Mouse (Mus musculus) left cerebral cortex, postnatal 14 days (tissue): ENCODE measurements at regions not wholly inside any gene's neighbourhood (a gene's known extent, or its start where the extent isn't known, plus 50 kb on each side); places are given as distances from the start of the nearest gene placed in this dataset.

Experiments used
- DNase-seq, 2 experiments: peaks; one replicate each; pipeline ENCODE4 v3.0.0; 2021 to 2022; ENCODE audit warnings: low spot score in 2 of 2, mixed read lengths in 1 of 2
- intact Hi-C: fragments of 180-260 bp; cut with DNase I; formaldehyde crosslinking; loops from one replicate; pipeline ENCODE4 v1.15.1; 2025

GRCm38 (mm10) chr8:126837318-126838025 is 108.2 kb downstream of the Tomm20 start:
- intact Hi-C loops, result loop anchor here (5.0 kb wide), 3 partner anchors 80 to 245 kb away; partner anchors contain the start of gene Irf2bp2
- DNase-seq, result no peak

- intact Hi-C loops, result loop anchor here (5.0 kb wide), 3 partner anchors 78 to 243 kb away; partner anchors contain the start of gene Irf2bp2
- no peak for DNase-seq
Measured at GRCm38 (mm10) chr8:126835554-126835953, 110.1 kb downstream of the Tomm20 start.

GRCm38 (mm10) chr8:126833471-126834453 is 111.9 kb downstream of the Tomm20 start:
- intact Hi-C loops, result no loop called here

GRCm38 (mm10) chr8:126833006-126833405 is 112.6 kb downstream of the Tomm20 start:
- intact Hi-C loops, result no loop called here

More at GRCm38 (mm10) chr8:126833471-126834453, 111.9 kb downstream of the Tomm20 start:
- peak in 1 of 2 experiments; percentile 49 for DNase-seq

GRCm38 (mm10) chr8:126832163-126832978 is 113.3 kb downstream of the Tomm20 start:
- intact Hi-C loops, result no loop called here
- no peak for DNase-seq

More at GRCm38 (mm10) chr8:126833006-126833405, 112.6 kb downstream of the Tomm20 start:
- DNase-seq, result peak in 1 of 2 experiments; percentile 26

GRCm38 (mm10) chr8:126831312-126832162 is 114.1 kb downstream of the Tomm20 start:
- no peak for DNase-seq
- intact Hi-C loops, result no loop called here

- intact Hi-C loops, result no loop called here
- no peak for DNase-seq
Measured at GRCm38 (mm10) chr8:126830242-126830530, 115.5 kb downstream of the Tomm20 start.

- intact Hi-C loops, result no loop called here
- DNase-seq, result no peak
Measured at GRCm38 (mm10) chr8:126829376-126830241, 116.0 kb downstream of the Tomm20 start.

- intact Hi-C loops, result no loop called here
Measured at GRCm38 (mm10) chr8:126827681-126828383, 117.8 kb downstream of the Tomm20 start.

GRCm38 (mm10) chr8:126826328-126827285 is 119.0 kb downstream of the Tomm20 start:
- intact Hi-C loops, result no loop called here
- peak in 1 of 2 experiments; percentile 77 for DNase-seq

More at GRCm38 (mm10) chr8:126827681-126828383, 117.8 kb downstream of the Tomm20 start:
- no peak for DNase-seq

GRCm38 (mm10) chr8:126825877-126826276 is 119.8 kb downstream of the Tomm20 start:
- DNase-seq, result peak in 1 of 2 experiments; percentile 46
- intact Hi-C loops, result no loop called here

GRCm38 (mm10) chr8:126824575-126825208 is 121.0 kb downstream of the Tomm20 start:
- intact Hi-C loops, result no loop called here
- DNase-seq, result peak in 1 of 2 experiments; percentile 43

- no peak for DNase-seq
- intact Hi-C loops, result no loop called here
Measured at GRCm38 (mm10) chr8:126822269-126822668, 123.4 kb downstream of the Tomm20 start.

- no peak for DNase-seq
- intact Hi-C loops, result no loop called here
Measured at GRCm38 (mm10) chr8:126821279-126821678, 124.4 kb downstream of the Tomm20 start.

GRCm38 (mm10) chr8:126820502-126820901 is 125.1 kb downstream of the Tomm20 start:
- intact Hi-C loops, result no loop called here

More at GRCm38 (mm10) chr8:126820502-126820901, 125.1 kb downstream of the Tomm20 start:
- no peak for DNase-seq
